Mouse (Mus musculus) bone marrow, adult 2 months (tissue): ENCODE data around the gene Sfmbt2. TPM values are rescaled to one million over a fixed set of nuclear protein-coding genes. Genes with fewer than 3 reads are reported as not detected.
"Not testable (repeated sequence)": the region's sequence is repeated elsewhere in the genome, so short reads cannot be mapped to it uniquely, and the experiment has no call there.

Experiments used
- H3K27ac ChIP-seq: fragments of 200-500 bp; 2 replicates; pipeline ENCODE4 v1.5.1; 2012; ENCODE audit warnings: low read depth, mild to moderate bottlenecking, control low read depth, inconsistent platforms, low read length; ENCODE audit not compliant: control insufficient read depth, poor library complexity, insufficient read depth
- H3K4me1 ChIP-seq: fragments of 200-500 bp; 2 replicates; pipeline ENCODE4 v1.6.1; 2011; ENCODE audit warnings: low read length; ENCODE audit not compliant: control insufficient read depth, insufficient read depth
- H3K4me3 ChIP-seq: fragments of 200-500 bp; replicated peaks from 2 replicates; pipeline ENCODE3; 2011; ENCODE audit warnings: mild to moderate bottlenecking, low read depth, low read length, control low read depth; ENCODE audit not compliant: control insufficient read depth
- CTCF ChIP-seq: fragments of 200-500 bp; IDR thresholded peaks from 2 replicates; pipeline ENCODE4 v1.5.1; 2011; ENCODE audit warnings: low read length, control low read depth; ENCODE audit not compliant: control insufficient read depth, insufficient read depth
- POLR2A ChIP-seq: fragments of 200-500 bp; IDR thresholded peaks from 2 replicates; pipeline ENCODE4 v1.6.1; 2011; ENCODE audit warnings: low read depth, mild to moderate bottlenecking, control low read depth, low read length, borderline replicate concordance; ENCODE audit not compliant: control insufficient read depth
- WGBS: fragments of 180-500 bp; shearing (Covaris S2); methylation state at CpG from one replicate; pipeline ENCODE4 v1.1.7; 2018; 5-methylcytosine and 5-hydroxymethylcytosine counted together
- polyA plus RNA-seq: library from polyadenylated mRNA; stranded (reverse); fragments of >200 nt; gene quantifications from 2 replicates; pipeline ENCODE4 v1.2.4, GENCODE M21; 2011; ENCODE audit warnings: low replicate concordance; ENCODE audit not compliant: missing spikeins, insufficient read depth, insufficient read length

Sfmbt2 gene
- polyA plus RNA-seq, result 0.45 TPM in 1 of 2 replicates, not detected in the other

GRCm38 (mm10) chr2:10370176-10370575 is at the start of gene Sfmbt2:
TSS of gene Sfmbt2 (plus strand) at chr2:10370510.
- Histone ChIP-seq H3K4me3 (no peak within 1 kb of the TSS), H3K27ac (no peak within 1 kb of the TSS), H3K4me1 (peaks cover 2% of the 10 kb centered on the region)
- 10% methylated on average over 10 of the region's 10 CpGs for WGBS
- no peak for TF ChIP-seq POLR2A
- TF ChIP-seq CTCF, result no peak

- Histone ChIP-seq H3K27ac (no peak overlapping the region), H3K4me1 (no peaks in the 10 kb centered on the region; the same call in 1 of the 2 replicates), H3K4me3 (no peak overlapping the region)
- 57% methylated on average over 6 of the region's 6 CpGs for WGBS
- TF ChIP-seq CTCF, result no peak
- no peak for TF ChIP-seq POLR2A
Measured at GRCm38 (mm10) chr2:10321093-10321492, 49.2 kb upstream of the Sfmbt2 start.

DNA sequence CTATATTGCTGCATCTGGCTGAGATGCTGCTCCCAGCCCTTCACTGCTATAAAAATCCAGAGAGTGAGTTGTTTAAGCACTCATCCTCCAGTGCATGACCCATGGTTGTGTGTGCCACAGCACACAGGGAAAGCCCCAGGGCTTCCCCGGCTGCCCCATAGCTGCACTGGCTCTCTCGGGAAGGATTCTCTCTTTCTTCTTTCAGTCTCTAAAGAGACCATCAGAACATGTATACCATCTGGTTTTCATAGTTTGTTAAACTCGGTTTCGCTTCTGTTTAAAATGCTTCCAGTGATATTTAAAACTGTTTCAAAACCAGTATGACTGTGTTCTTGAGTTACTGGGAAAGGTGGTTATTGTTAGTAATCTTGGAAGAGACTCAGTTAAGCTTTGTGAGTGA is 47.1 kb upstream of the Sfmbt2 start:
- Histone ChIP-seq H3K27ac (no peak overlapping the region), H3K4me1 (no peaks in the 10 kb centered on the region), H3K4me3 (no peak overlapping the region)
- 78% methylated on average over 4 of the region's 4 CpGs for WGBS
- TF ChIP-seq POLR2A, result no peak
- no peak for TF ChIP-seq CTCF

GRCm38 (mm10) chr2:10324980-10325379 is 45.3 kb upstream of the Sfmbt2 start:
- WGBS, result 79% methylated on average over 4 of the region's 4 CpGs
- no peak for TF ChIP-seq POLR2A
- TF ChIP-seq CTCF, result no peak
- Histone ChIP-seq H3K27ac (no peak overlapping the region), H3K4me3 (no peak overlapping the region), H3K4me1 (no peaks in the 10 kb centered on the region)

GRCm38 (mm10) chr2:10330216-10330615 is 40.1 kb upstream of the Sfmbt2 start:
- WGBS, result 71% methylated on average over 5 of the region's 5 CpGs
- no peaks in the 10 kb centered on the region for H3K4me1 ChIP-seq
- H3K4me3 ChIP-seq, result no peak overlapping the region
- TF ChIP-seq CTCF, result no peak
- no peak for TF ChIP-seq POLR2A
- H3K27ac ChIP-seq, result no peak overlapping the region

DNA sequence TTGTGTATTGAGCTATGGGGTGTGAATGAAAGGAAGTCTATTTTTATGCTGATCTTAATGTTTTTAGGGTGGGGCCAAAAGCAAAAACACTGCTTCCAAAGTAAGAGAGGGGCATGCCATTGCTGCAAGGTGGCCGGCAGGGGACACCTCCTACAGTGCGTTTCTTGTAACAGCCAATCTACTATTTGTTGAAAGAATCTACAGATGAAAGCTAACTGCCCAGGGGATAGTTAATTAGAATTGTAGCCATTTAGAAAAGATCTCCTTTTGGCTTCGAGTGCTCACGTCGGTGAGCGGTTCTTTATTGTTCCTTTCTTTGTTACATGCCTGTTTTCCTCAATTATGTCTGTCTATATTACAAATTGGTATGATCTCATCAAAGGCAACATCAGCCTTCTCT is 36.0 kb upstream of the Sfmbt2 start:
- Histone ChIP-seq H3K27ac (no peak overlapping the region), H3K4me3 (no peak overlapping the region), H3K4me1 (no peaks in the 10 kb centered on the region)
- WGBS, result 82% methylated on average over 6 of the region's 6 CpGs
- TF ChIP-seq POLR2A (no peak), CTCF (no peak)

- TF ChIP-seq POLR2A (no peak), CTCF (no peak)
- H3K4me3 ChIP-seq, result no peak overlapping the region
- H3K27ac ChIP-seq, result no peak overlapping the region
- no peaks in the 10 kb centered on the region for H3K4me1 ChIP-seq
- WGBS, result 42% methylated on average over 4 of the region's 4 CpGs
Measured at GRCm38 (mm10) chr2:10335037-10335608, 35.2 kb upstream of the Sfmbt2 start.

GRCm38 (mm10) chr2:10340022-10340421 is 30.3 kb upstream of the Sfmbt2 start:
- TF ChIP-seq POLR2A, result no peak
- TF ChIP-seq CTCF, result no peak
- Histone ChIP-seq H3K4me1 (no peaks in the 10 kb centered on the region), H3K4me3 (no peak overlapping the region), H3K27ac (no peak overlapping the region)
- WGBS, result 68% methylated on average over 1 of the region's 1 CpGs

DNA sequence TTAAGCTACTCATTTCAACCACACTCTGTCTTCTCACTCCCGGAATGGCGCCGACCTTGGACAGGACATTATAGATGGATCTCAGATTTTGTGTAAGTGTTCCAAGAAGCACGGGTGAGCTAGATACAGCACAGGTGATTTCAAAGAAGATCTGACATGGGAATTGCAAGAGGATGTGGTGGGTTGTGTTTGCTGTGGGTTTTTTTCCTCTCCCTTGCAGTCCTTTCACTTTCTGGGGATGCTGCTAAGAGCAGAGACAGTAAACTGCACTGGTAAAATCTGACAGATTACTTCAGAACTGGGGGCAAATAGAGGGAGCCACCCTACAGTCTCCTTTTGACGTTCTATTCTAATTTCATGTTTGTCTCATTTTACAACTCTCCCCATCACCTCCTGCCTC is 26.8 kb upstream of the Sfmbt2 start:
- H3K4me1 ChIP-seq, result peaks cover 5% of the 10 kb centered on the region; the same call in 1 of the 2 replicates
- H3K27ac ChIP-seq, result no peak overlapping the region
- 60% methylated on average over 5 of the region's 5 CpGs for WGBS
- TF ChIP-seq CTCF (no peak), POLR2A (no peak)
- no peak overlapping the region for H3K4me3 ChIP-seq

DNA sequence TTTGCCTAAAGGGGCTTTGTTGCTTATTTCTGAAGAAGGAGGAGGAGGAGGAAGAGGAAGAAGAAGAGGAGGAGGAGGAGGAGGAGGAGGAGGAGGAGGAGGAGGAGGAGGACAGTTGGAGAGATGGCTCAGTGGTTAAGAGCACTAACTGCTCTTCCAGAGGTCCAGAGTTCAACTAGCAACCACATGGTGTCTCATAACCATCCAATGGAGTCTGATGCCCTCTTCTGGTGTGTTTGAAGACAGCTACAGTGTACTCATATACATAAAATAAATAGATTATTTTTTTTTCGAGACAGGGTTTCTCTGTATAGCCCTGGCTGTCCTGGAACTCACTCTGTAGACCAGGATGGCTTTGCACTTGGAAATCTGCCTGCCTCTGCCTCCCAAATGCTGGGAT is 26.2 kb upstream of the Sfmbt2 start:
- H3K27ac ChIP-seq, H3K4me3 ChIP-seq, H3K4me1 ChIP-seq: not testable (repeated sequence)
- WGBS, result 75% methylated on average over 1 of the region's 1 CpGs
